Mouse (Mus musculus): ENCODE data around the gene Ang.

DNA sequence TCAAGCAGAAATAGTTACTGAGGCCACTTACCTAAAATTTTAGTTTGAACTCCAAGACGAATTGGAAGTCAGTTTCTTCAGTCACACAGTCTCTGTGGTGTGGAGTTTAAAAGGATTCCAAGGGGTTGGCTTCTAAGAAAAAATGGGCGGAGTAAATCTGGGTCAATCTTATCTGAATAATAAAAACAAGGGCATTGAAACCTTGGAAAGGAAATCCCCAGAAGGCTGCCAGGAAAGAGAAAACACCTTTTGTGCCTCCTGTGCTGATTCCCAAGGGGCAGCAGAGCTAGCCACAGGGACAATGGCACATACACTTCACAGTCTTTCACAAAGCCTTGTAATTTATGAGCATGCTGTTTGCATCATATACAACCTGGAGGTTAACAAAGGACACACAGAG is 55.7 kb downstream of the Ang start, which contains the start of gene Rnase1:
- TF ChIP-seq POLR2A (IDR thresholded peaks at IDR 0.05; ENCODE audit: low read depth, low read length) = no peak
- TF ChIP-seq CTCF (IDR thresholded peaks at IDR 0.05; ENCODE audit: extremely low read depth, insufficient read depth, insufficient read length, insufficient replicate concordance) = no peak

All from spleen, adult 2 months (tissue).